Mouse (Mus musculus): ENCODE results near the gene Olfr543. TPM values are rescaled to one million over a fixed set of nuclear protein-coding genes. Genes with fewer than 3 reads are reported as not detected.
"Not testable (repeated sequence)": the region's sequence is repeated elsewhere in the genome, so short reads cannot be mapped to it uniquely, and the experiment has no call there.

The Olfr543 gene
- polyA plus RNA-seq, 1 experiment from 2014 or later = 0.23 TPM

DNA sequence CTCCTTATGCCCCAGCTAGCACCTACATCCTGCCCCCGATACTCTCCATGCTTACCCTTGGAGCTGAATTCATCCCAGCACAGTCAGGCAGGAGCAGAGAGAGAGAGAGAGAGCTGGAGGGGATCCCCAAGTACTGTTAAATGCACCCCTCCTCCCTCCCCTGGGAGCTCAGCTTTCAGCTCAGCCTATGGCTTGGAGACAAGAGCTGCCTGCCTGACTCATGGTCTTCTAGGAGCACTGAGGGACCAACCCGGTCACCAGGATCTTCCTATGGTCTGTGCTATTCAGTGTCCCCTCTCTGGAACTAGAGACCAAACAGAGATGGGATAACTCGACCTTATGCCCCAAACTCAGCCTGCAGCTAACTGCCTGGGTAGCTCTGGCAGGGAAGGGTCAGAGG, 18.0 kb upstream of the Olfr543 start, which contains the start of gene Olfr545:
Olfr545 (minus strand) TSS at position 101 of the 400 bp plus-strand sequence.
- H3K36me3 ChIP-seq = no peaks in the 10 kb centered on the region
- H3K4me1 ChIP-seq = no peaks in the 10 kb centered on the region
- H3K27ac ChIP-seq (replicated peaks) = no peak within 1 kb of the TSS
- no peak for ATAC-seq (replicated peaks)
- H3K27me3 ChIP-seq = no peaks in the 10 kb centered on the region
- no peaks in the 10 kb centered on the region for H3K9me3 ChIP-seq
- no peak within 1 kb of the TSS for H3K4me3 ChIP-seq
- no peak within 1 kb of the TSS for H3K9ac ChIP-seq (replicated peaks)
- H3K4me2 ChIP-seq (replicated peaks) = no peak within 1 kb of the TSS
- WGBS = 70% methylated on average over 3 of the region's 3 CpGs

DNA sequence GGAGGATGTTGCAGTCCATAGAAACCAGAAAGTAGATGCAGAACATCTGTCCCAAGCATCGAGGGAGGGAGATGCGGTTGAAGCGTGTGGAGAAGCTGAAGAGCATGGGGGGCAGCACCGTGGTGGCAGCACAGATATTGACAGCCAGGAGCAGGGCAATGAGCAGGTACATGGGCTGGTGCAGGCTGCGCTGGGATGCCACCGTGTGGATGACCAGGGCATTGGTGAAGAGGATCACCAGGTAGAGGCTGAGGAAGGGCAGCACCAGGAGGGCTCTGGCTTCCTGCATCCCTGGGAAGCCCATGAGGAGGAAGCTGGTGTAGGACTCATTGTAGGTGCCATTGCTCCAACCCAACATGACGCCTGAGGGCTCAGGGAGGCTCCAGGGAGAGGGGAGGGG, 12.9 kb upstream of the Olfr543 start:
- not testable (repeated sequence) for H3K4me3 ChIP-seq; ATAC-seq (replicated peaks); H3K36me3 ChIP-seq; H3K4me1 ChIP-seq; H3K27me3 ChIP-seq; H3K4me2 ChIP-seq (replicated peaks); H3K9ac ChIP-seq (replicated peaks); H3K27ac ChIP-seq (replicated peaks); H3K9me3 ChIP-seq
- WGBS = 49% methylated on average over 7 of the region's 7 CpGs

GRCm38 (mm10) chr7:102488161-102488560, 6.7 kb upstream of the Olfr543 start, which contains the start of gene Olfr544:
Gene Olfr544, minus strand, starts transcription at chr7:102488313.
- H3K4me3 ChIP-seq = no peak within 1 kb of the TSS
- no peaks in the 10 kb centered on the region for H3K36me3 ChIP-seq
- no peak within 1 kb of the TSS for H3K4me2 ChIP-seq (replicated peaks)
- no peaks in the 10 kb centered on the region for H3K4me1 ChIP-seq
- H3K27me3 ChIP-seq = no peaks in the 10 kb centered on the region
- 71% methylated on average over 1 of the region's 1 CpGs for WGBS
- no peaks in the 10 kb centered on the region for H3K9me3 ChIP-seq
- ATAC-seq (replicated peaks) = no peak
- no peak within 1 kb of the TSS for H3K27ac ChIP-seq (replicated peaks)
- H3K9ac ChIP-seq (replicated peaks) = no peak within 1 kb of the TSS

DNA sequence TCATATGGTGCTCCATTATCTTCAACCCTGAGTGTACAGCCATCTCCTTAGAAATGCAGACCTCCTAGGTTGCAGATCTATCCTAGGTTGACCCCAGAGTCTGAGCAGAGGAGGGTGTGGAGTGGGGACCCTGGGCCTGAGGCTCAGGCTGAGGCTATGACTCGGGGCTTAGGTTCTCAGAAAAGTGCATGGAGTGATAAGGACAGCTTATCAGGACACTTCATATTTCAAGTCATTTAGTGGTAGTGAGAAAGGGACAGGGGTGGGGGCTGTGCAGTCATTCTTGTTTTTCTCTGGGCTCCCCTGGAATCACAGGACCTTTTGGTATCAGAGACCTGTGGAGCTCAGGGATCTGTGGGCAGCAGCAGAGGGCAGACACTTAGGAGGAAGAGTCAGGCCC, 4.6 kb upstream of the Olfr543 start:
- 91% methylated on average over 1 of the region's 1 CpGs for WGBS
- H3K4me3 ChIP-seq = no peak overlapping the region
- H3K27me3 ChIP-seq = no peaks in the 10 kb centered on the region
- no peaks in the 10 kb centered on the region for H3K36me3 ChIP-seq
- no peak for ATAC-seq (replicated peaks)
- H3K4me2 ChIP-seq (replicated peaks) = no peak overlapping the region
- no peak overlapping the region for H3K27ac ChIP-seq (replicated peaks)
- H3K4me1 ChIP-seq = no peaks in the 10 kb centered on the region
- no peak overlapping the region for H3K9ac ChIP-seq (replicated peaks)
- no peaks in the 10 kb centered on the region for H3K9me3 ChIP-seq

DNA sequence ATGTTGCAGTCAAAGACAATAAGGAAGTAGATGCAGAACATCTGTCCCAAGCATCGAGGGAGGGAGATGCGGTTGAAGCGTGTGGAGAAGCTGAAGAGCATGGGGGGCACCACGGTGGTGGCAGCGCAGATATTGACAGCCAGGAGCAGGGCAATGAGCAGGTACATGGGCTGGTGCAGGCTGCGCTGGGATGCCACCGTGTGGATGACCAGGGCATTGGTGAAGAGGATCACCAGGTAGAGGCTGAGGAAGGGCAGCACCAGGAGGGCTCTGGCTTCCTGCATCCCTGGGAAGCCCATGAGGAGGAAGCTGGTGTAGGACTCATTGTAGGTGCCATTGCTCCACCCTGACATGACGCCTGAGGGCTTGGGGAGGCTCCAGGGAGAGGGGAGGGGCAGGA, 3.3 kb upstream of the Olfr543 start:
- H3K9me3 ChIP-seq; H3K9ac ChIP-seq (replicated peaks); H3K4me2 ChIP-seq (replicated peaks); H3K36me3 ChIP-seq; H3K27me3 ChIP-seq; ATAC-seq (replicated peaks); H3K4me1 ChIP-seq; H3K4me3 ChIP-seq; H3K27ac ChIP-seq (replicated peaks): not testable (repeated sequence)
- WGBS = 73% methylated on average over 8 of the region's 8 CpGs

DNA sequence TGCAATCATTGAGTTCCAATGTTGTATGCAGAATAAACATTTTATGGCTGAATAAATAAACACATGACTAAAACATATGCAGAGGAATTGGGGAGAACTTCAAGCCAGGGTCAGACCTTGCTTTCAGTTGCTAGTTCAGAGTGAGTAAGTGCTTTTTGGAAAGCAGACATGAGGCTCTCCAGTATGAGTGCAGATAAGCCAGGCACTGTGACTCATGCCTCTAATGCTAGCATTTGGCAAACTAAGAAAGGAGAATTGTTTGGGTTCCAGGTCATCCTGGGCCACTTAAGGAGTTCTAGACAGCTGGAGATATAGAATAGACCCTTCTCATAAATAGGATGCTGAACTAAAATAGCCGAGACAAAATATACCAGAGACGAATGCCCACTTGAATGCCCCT, 2.2 kb upstream of the Olfr543 start:
- H3K4me3 ChIP-seq = no peak overlapping the region
- 84% methylated on average over 2 of the region's 2 CpGs for WGBS

DNA sequence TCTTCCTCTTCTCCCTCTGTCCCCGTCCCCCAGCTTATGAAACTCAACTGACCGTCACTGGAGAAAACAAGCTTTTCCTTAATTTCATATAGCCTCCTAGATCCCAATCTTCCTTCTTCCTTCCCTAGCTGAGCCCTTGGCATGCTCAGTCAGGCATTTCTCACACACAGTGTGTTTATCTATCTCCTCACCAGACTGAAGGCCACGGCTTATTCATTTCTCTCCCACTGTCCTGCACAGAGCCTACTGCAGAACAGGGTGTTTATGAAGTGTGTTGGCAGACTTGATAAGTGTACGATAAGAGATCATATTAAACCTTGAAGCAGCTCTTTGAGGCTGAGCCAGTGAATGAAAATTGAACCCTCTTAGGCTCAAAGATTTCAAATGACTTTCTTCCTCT, 658 bp downstream of the Olfr543 start:
- no peaks in the 10 kb centered on the region for H3K9me3 ChIP-seq
- H3K9ac ChIP-seq (replicated peaks) = no peak overlapping the region
- H3K27ac ChIP-seq (replicated peaks) = no peak overlapping the region
- no peak overlapping the region for H3K4me2 ChIP-seq (replicated peaks)
- H3K4me3 ChIP-seq = no peak overlapping the region
- 93% methylated on average over 4 of the region's 4 CpGs for WGBS
- H3K27me3 ChIP-seq = no peaks in the 10 kb centered on the region
- H3K4me1 ChIP-seq = no peaks in the 10 kb centered on the region
- H3K36me3 ChIP-seq = no peaks in the 10 kb centered on the region
- no peak for ATAC-seq (replicated peaks)

More for the DNA sequence above, 2.2 kb upstream of the Olfr543 start:
- H3K27ac ChIP-seq (replicated peaks) = no peak overlapping the region
- no peak overlapping the region for H3K9ac ChIP-seq (replicated peaks)
- H3K9me3 ChIP-seq = no peaks in the 10 kb centered on the region
- no peaks in the 10 kb centered on the region for H3K4me1 ChIP-seq
- H3K27me3 ChIP-seq = no peaks in the 10 kb centered on the region
- H3K4me2 ChIP-seq (replicated peaks) = no peak overlapping the region
- H3K36me3 ChIP-seq = no peaks in the 10 kb centered on the region
- no peak for ATAC-seq (replicated peaks)

DNA sequence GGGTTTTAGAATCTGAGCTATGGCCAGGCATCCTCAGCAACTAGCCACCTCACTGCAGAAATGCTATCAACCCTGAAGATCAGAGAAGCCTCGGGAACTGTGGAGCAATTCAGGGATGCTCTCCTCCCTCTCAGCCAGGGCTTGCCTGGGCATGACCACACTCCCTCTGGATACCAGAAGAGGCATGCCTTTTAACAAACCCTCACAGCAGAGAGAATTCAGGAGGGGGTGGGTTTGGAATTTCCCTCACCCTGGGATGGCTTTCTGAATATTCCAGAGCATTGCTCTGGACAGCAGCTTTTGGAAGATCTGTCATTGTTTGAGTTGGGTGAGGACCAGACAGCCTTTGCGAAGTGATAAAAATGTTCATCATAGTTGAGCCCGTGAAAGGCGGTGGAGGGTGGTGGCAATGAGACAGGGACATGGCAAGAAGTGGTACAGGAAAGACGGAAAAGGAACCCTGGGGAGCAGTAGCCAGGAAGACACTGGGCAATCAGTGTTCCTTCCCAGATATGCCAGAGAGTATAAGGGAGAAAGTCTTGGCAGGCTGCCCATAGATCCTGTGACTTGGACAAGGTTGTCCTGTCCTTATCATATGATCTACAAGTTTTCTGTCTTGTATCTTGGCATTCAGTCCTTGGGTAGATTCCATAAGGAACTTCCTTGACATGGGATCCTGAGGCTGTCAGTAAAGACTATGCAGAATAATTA, 2.0 kb downstream of the Olfr543 start:
- no peaks in the 10 kb centered on the region for H3K9me3 ChIP-seq
- ATAC-seq (replicated peaks) = no peak
- WGBS = 81% methylated on average over 5 of the region's 5 CpGs
- no peak overlapping the region for H3K4me2 ChIP-seq (replicated peaks)
- no peak overlapping the region for H3K9ac ChIP-seq (replicated peaks)
- no peaks in the 10 kb centered on the region for H3K27me3 ChIP-seq
- no peak overlapping the region for H3K27ac ChIP-seq (replicated peaks)
- H3K4me1 ChIP-seq = no peaks in the 10 kb centered on the region
- no peaks in the 10 kb centered on the region for H3K36me3 ChIP-seq
- no peak overlapping the region for H3K4me3 ChIP-seq

DNA sequence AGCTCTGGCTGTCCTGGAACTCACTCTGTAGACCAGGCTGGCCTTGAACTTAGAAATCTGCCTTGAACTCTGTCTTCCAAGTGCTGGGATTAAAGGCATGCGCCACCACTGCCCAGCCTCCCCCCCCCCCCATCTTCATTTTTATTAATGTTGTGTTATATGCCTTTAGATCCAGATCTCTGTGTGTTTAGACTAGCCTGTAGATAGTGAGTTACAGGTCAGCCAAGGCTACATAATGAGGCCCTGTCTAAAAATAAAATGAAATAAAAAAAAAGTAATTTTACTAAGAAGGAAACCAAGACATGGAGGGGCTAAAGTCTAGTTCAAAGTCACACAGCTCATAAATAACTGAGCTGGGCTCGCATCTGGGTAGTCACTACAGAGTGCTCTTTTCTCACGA, 2.6 kb downstream of the Olfr543 start:
- Histone ChIP-seq H3K27me3 (no peaks in the 10 kb centered on the region), H3K9me3 (no peaks in the 10 kb centered on the region), H3K4me2 (replicated peaks) (no peak overlapping the region), H3K4me3 (no peak overlapping the region), H3K4me1 (no peaks in the 10 kb centered on the region), H3K36me3 (no peaks in the 10 kb centered on the region), H3K9ac (replicated peaks) (no peak overlapping the region), H3K27ac (replicated peaks) (no peak overlapping the region)
- no peak for ATAC-seq (replicated peaks)
- 91% methylated on average over 3 of the region's 3 CpGs for WGBS

- WGBS = 85% methylated on average over 4 of the region's 4 CpGs
- Histone ChIP-seq H3K4me2 (replicated peaks) (no peak overlapping the region), H3K4me3 (no peak overlapping the region), H3K9ac (replicated peaks) (no peak overlapping the region), H3K27me3 (no peaks in the 10 kb centered on the region), H3K36me3 (no peaks in the 10 kb centered on the region), H3K27ac (replicated peaks) (no peak overlapping the region), H3K4me1 (no peaks in the 10 kb centered on the region), H3K9me3 (no peaks in the 10 kb centered on the region)
- no peak for ATAC-seq (replicated peaks)
Measured at GRCm38 (mm10) chr7:102478425-102478824, 3.1 kb downstream of the Olfr543 start.

DNA sequence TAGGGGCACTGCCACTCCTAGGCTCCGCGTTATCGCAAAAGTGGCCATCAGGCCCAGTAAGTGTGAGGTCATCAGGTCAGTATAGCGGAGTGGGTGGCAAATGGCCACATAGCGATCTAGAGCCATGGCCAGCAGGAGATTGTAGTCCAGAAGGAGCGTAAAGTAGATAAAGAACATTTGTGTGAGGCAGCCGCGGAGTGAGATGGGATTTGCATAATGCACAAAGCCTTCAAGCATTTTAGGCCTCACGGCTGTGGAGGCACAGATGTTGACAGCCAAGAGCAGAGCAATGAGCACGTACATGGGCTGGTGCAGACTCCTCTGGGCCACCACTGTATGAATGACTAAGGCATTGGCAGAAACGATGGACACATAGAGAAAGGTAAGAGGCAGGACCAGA, 4.1 kb downstream of the Olfr543 start:
- H3K9ac ChIP-seq (replicated peaks) = no peak overlapping the region
- H3K4me2 ChIP-seq (replicated peaks) = no peak overlapping the region
- WGBS = 69% methylated on average over 11 of the region's 11 CpGs
- H3K9me3 ChIP-seq = no peaks in the 10 kb centered on the region
- no peaks in the 10 kb centered on the region for H3K36me3 ChIP-seq
- H3K4me3 ChIP-seq = no peak overlapping the region
- no peak for ATAC-seq (replicated peaks)
- H3K27me3 ChIP-seq = no peaks in the 10 kb centered on the region
- no peak overlapping the region for H3K27ac ChIP-seq (replicated peaks)
- H3K4me1 ChIP-seq = no peaks in the 10 kb centered on the region

- 98% methylated on average over 5 of the region's 5 CpGs for WGBS
- ATAC-seq (replicated peaks) = no peak
- Histone ChIP-seq H3K36me3 (no peaks in the 10 kb centered on the region), H3K27me3 (no peaks in the 10 kb centered on the region), H3K4me2 (replicated peaks) (no peak overlapping the region), H3K4me1 (no peaks in the 10 kb centered on the region), H3K27ac (replicated peaks) (no peak overlapping the region), H3K9me3 (no peaks in the 10 kb centered on the region), H3K4me3 (no peak overlapping the region), H3K9ac (replicated peaks) (no peak overlapping the region)
Measured at GRCm38 (mm10) chr7:102476601-102477000, 4.9 kb downstream of the Olfr543 start.

- no peak overlapping the region for H3K9ac ChIP-seq (replicated peaks)
- ATAC-seq (replicated peaks) = no peak
- no peak overlapping the region for H3K27ac ChIP-seq (replicated peaks)
- WGBS = 71% methylated on average over 5 of the region's 5 CpGs
- H3K9me3 ChIP-seq = no peaks in the 10 kb centered on the region
- H3K4me3 ChIP-seq = no peak overlapping the region
- no peak overlapping the region for H3K4me2 ChIP-seq (replicated peaks)
- H3K27me3 ChIP-seq = no peaks in the 10 kb centered on the region
- peaks cover 18% of the 10 kb centered on the region for H3K36me3 ChIP-seq
- no peaks in the 10 kb centered on the region for H3K4me1 ChIP-seq
Measured at GRCm38 (mm10) chr7:102472675-102473074, 8.8 kb downstream of the Olfr543 start.
